Mouse (Mus musculus): ENCODE measurements around the gene Pilrb1.
"Not testable (repeated sequence)": the region's sequence is repeated elsewhere in the genome, so short reads cannot be mapped to it uniquely, and the experiment has no call there.

Gene Pilrb1

DNA sequence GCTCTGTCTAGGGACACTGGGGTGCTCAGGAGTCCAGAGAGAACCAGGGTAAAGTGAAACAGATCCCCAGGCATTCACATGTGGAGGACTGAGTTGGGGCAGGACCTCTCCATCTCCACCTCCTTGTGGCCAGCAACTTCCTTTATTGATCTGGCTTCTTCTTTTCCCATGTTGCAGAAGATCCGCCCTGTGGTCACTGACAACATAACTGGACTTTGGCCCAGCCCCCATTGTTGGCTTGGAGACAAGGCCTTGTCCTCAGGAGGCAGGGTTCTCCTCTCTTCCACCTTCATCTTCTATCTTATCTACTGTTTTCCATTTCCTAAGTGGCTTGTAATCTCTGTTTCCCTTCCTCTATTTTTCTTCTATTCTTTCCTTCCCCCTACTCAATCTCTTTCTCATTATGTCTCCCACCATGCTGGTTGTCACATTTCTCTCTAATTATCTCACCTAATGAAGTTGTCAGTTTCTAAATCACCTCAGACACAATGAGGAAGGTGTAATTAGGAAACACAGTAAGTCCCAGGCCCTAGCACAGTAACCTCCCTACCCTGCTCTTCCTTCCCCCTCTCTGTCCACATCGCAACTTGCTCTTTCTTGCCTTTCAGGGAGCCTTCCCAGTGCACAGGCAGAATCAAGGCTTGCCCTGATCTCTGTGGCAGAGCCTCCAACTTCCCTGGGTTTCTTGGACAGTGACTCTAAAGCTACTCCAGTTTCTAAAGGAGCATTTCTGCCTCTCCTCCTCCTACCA is at the start of gene Pilrb1:
Gene Pilrb1, minus strand, starts transcription at position 147 of the 751 bp plus-strand sequence.
- not testable (repeated sequence) for DNase-seq

DNA sequence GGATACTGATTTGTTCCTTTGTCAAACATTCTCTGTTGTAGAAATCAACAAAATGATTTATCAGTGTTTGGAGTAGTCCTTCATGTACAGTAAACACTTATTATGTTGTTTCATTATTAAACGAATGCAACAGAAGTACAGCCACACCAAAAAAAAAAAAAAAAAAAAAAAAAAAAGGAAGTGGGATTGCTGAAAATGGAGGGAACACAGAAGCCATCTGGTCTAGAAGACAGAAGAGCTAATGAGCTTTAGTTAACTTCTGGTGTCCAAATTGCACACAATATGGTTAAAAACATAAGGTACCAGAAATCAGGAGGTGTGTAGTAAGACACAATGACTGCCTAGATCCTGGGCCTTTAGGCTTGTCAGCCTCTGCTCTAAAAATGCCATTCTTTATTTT is 39.9 kb upstream of the Pilrb1 start:
- no peak for DNase-seq

DNA sequence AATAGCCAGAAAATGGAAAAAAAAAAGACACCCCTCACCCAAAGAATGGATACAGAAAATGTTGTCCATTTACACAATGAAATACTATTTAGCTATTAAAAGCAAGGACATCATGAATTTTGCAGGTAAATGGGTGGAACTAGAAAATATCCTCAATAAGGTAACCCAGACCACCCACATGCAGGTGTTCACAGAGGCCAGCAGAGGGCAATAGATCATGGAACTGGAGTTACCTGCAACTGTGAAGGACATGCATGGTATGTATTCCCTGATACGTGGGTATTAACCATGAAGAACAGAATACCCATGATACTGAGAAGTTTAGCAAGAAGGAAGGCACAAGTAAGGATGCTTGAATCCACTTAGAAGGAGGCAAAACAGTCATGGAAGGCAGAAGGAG is 35.0 kb upstream of the Pilrb1 start:
- DNase-seq = peak; percentile 15

DNA sequence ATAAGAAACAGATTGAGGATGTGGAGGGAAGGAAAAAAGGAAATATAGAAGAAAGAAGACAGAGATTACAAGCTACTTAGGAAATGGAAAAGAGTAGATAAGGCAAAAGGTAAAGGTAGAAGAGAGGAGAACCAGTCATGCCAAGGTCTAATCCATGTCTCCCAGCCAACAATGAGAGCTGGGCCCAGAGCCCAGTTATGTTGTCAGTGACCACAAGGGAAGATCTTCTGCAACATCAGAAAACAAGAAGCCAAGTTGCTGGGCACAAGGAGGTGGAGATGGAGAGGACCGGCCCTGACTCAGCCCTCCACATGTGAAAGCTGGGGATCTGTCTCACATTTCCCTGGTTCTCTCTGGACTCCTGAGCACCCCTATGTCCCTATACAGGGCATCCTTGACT is 29.8 kb upstream of the Pilrb1 start:
- no peak for DNase-seq

DNA sequence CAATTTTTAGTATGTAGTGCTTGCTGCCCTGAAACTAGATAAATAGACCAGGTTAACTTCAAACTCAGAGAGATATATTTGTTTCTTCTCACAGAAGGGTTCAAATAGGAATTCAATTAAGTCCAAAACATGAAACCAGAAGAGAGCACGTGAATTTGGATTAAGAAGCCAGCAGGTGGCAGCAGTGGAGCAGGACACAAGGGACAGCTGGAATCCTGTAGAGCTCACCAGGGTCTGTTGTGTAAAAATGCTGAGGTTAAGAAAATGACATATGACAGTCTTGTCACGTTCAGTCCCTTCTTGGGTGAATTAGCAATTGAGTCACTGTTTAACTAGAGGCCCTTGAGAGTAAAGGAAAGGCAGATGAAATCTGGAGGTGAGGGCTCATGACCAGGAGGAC is 28.0 kb upstream of the Pilrb1 start:
- DNase-seq = peak; percentile 68

DNA sequence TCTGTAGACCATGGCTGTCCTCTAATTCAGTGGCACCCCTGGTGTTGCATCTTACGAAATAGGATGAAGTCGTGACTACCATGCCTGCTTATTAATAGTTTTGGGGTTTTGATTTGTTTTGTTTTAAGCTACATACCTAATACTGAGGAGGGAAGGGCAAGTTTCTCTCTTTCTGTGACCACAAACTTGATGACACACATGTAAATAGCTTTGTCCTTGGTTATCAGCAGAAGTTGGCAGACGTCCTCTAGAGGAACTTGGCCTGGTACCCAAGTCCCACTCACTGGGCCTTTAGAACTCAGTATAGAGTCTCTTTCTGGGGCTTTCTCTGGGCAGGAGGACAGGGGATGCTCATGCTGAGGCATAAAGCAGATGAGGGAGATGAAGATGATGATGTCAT is 25.4 kb upstream of the Pilrb1 start:
- no peak for DNase-seq

DNA sequence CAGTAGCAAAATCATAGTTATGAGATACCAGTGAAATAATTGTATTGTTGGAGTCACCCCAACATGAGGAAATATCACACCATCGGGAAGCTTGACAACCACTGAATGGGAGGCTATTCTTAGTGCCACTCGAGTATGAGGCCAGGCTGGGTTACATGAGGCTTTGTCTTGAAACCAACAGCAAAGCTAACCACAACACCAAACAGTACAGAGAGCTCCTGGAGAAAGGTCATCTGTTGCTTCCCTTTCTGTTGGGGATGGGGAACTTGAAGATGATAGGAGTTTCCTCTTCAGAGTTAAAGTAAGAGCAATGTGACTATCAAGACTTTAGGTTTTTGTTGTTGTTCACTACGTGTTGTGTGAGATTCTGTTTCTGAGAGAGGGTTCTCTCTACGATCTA is 25.0 kb upstream of the Pilrb1 start:
- DNase-seq = no peak

DNA sequence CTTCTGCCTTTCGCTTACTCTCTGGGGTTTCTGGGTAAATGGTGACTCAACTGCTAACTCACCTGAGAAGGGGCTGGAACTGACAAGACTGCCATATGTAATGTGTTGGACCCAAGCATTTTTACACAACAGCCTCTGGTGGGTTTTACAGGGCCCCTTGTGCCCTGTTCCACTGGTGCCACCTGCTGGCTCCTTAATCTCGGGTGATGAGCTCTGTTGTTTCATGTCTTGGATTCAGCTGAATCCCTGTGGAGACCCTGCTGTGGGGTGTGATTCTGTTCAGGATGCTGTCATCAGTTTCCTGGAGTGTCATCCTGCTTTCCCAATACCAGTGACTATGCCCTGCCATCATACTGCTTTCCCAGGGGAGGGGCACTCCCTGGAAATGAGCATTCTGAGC is 20.0 kb upstream of the Pilrb1 start:
- DNase-seq = peak; percentile 26

DNA sequence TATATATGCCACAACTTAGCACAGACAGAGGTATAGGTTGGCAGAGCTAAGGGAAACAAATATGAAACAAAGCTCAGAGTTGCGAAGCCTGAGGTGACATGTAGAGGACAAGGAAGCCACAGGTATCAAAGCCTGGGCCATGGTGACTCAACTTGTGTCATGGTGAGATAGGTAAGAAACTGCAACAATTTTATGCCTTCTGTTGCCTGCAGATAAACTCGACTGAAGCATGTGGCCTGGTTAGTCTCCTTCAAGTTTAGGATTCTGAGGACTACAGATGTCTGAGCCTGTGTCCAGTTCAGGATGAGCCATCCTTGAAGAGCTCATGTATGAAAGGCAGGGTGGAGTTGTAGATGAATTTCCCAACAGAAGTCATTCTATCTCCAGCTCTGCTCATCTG is 17.1 kb upstream of the Pilrb1 start:
- no peak for DNase-seq

DNA sequence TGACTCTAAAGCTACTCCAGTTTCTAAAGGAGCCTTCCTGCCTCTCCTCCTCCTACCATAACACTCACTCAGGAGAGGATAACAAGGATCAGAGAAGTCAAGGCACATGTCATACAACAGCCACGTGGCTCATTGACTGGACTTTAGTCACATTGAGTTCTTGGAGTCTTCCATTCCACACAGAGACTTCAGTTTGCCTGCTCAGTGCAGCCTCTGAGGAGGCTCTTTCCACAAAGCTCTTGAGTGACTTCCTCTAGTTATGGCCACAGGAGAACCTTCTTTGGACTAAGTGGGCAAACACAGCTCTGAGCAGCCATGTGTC is 14.4 kb upstream of the Pilrb1 start:
- not testable (repeated sequence) for DNase-seq

DNA sequence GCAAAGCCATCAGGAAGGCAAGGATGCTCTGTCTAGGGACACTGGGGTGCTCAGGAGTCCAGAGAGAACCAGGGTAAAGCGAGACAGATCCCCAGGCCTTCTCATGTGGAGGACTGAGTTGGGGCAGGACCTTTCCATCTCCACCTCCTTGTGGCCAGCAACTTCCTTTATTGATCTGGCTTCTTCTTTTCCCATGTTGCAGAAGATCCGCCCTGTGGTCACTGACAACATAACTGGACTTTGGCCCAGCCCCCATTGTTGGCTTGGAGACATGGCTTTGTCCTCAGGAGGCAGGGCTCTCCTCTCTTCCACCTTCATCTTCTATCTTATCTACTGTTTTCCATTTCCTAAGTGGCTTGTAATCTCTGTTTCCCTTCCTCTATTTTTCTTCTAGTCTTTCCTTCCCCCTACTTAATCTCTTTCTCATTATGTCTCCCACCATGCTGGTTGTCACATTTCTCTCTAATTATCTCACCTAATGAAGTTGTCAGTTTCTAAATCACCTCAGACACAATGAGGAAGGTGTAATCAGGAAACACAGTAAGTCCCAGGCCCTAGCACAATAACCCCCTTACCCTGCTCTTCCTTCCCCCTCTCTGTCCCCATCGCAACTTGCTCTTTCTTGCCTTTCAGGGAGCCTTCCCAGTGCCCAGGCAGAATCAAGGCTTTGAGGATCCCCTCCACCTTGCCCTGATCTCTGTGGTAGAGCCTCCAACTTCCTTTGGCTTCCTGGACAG is 13.9 kb upstream of the Pilrb1 start, which contains the start of gene Pilrb2:
Gene Pilrb2, minus strand, starts transcription at position 172 of the 737 bp plus-strand sequence.
- DNase-seq = not testable (repeated sequence)

DNA sequence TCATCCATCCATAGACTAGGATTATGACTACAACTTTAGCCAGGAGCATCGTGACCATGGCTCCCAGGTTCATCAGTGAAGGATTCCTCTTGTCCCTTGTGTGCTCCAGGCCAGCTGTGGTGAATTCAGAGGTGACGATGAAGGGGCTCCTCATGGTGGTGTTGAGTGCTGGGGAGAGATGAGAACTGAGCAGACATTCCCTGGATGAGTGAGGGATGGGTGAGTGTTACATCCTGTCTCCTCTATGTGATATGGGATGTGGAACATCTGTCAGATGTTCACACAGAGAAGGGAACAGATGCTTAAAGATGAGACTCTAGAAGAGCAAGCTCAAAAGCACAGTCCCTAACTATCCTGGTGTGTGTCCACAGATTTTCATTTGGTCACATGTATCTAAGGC is 10.7 kb upstream of the Pilrb1 start:
- not testable (repeated sequence) for DNase-seq

DNA sequence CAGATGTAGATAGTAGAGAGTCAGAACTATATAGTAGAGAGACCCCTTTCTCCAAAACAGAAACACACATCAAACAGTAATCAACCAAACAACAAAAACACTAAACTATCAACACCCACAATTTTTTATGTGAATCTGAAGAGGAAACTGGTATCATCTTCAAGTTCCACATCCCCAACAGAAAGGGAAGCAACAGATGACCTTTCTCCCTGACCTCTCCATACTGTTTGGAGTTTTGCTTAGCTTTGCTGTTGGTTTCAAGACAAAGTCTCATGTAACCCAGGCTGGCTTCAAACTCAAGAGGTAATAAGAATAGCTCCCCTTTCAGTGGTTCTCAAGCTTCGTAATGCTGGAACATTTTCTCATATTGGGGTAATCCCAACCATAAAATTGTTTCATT is 6.1 kb upstream of the Pilrb1 start:
- not testable (repeated sequence) for DNase-seq

DNA sequence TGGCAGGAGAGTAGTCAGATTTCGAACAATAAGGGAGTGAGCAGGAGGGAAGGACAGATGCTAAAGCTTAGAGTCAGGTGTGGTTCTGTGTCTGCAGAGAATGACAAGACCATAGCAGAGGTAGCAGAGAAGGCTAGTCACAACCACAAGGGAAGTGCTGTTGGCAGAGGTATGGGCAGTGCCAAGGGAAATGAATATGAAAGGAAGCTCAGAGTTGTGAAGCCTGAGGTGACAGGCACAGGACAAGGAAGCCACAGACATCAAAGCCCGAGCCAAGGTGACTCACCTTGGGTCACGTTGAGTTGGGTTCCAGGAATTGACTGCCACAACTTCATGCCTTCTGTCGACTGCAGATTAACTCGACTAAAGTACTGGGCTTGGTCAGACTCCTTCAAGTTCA is 1.0 kb downstream of the Pilrb1 start:
- DNase-seq = not testable (repeated sequence)

DNA sequence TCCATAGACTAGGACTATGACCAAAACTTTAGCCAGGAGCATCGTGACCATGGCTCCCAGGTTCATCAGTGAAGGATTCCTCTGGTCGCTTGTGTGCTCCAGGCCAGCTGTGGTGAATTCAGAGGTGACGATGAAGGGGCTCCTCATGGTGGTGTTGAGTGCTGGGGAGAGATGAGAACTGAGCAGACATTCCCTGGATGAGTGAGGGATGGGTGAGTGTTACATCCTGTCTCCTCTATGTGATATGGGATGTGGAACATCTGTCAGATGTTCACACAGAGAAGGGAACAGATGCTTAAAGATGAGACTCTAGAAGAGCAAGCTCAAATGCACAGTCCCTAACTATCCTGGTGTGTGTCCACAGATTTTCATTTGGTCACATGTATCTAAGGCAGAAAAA is 3.0 kb downstream of the Pilrb1 start:
- not testable (repeated sequence) for DNase-seq

DNA sequence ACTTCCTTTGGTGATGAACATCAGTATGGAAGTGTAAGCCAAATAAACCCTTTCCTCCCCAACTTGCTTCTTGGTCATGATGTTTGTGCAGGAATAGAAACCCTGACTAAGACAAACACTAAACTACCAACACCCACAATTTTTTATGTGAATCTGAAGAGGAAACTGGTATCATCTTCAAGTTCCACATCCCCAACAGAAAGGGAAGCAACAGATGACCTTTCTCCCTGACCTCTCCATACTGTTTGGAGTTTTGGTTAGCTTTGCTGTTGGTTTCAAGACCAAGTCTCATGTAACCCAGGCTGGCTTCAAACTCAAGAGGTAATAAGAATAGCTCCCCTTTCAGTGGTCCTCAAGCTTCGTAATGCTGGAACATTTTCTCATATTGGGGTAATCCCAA is 7.6 kb downstream of the Pilrb1 start:
- DNase-seq = not testable (repeated sequence)

DNA sequence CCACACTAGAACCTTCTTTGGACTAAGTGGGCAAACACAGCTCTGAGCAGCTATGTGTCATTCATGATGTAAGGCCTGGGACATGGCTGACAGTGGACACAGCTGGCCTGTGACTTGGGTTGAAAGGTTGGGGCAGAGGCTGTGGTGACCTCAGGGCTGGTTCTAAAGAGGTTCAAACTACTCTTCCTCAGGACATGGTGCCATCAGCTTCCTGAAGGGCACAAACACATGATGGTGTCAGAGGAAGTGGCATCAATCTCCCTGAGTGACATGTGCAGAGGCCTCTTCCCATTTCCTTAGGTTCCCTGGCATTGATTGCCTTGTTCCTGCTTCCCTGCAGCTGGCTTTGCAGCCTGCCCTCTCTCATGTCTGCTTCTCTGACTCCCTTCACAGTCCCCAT is 20.8 kb downstream of the Pilrb1 start:
- DNase-seq = not testable (repeated sequence)

DNA sequence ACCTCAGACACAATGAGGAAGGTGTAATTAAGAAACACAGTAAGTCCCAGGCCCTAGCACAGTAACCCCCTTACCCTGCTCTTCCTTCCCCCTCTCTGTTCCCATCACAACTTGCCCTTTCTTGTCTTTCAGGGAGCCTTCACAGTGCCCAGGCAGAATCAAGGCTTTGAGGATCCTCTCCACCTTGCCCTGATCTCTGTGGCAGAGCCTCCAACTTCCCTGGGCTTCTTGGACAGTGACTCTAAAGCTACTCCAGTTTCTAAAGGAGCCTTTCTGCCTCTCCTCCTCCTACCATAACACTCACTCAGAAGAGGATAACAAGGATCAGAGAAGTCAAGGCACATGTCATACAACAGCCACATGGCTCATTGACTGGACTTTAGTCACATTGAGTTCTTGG is 21.3 kb downstream of the Pilrb1 start:
- DNase-seq = no peak

DNA sequence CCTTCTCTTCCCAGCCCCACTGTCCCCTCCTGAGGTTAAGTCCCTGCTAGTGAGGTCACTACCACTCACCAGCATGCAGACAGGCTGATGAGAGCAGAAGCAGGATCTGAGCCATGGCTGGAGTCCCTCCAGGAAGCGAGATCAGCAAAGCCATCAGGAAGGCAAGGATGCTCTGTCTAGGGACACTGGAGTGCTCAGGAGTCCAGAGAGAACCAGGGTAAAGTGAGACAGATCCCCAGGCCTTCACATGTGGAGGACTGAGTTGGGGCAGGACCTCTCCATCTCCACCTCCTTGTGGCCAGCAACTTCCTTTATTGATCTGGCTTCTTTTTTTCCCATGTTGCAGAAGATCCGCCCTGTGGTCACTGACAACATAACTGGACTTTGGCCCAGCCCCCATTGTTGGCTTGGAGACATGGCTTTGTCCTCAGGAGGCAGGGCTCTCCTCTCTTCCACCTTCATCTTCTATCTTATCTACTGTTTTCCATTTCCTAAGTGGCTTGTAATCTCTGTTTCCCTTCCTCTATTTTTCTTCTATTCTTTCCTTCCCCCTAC is 21.9 kb downstream of the Pilrb1 start, which contains the start of gene Pilra:
Gene Pilra, minus strand, starts transcription at position 316 of the 555 bp plus-strand sequence.
- DNase-seq = peak; percentile 12

DNA sequence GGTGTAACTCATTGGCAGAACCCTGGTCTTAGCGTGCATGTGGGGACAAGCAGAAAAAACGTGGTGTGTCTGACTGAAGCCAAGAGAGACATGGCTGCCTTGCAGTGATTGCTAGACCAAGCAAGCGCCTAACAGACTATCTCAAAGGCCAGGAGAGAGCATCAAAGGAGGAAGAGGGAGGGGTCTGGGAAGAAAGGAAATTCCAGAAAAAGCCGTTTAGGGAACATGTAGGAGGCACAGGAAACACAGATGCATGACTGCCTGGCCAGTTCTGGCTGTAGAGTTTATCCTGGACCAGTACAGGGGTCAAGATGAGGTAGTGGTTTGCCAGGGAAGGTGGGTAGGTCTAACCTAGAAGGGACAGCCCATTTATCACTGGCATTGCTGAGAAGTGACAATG is 24.4 kb downstream of the Pilrb1 start:
- DNase-seq = no peak

DNA sequence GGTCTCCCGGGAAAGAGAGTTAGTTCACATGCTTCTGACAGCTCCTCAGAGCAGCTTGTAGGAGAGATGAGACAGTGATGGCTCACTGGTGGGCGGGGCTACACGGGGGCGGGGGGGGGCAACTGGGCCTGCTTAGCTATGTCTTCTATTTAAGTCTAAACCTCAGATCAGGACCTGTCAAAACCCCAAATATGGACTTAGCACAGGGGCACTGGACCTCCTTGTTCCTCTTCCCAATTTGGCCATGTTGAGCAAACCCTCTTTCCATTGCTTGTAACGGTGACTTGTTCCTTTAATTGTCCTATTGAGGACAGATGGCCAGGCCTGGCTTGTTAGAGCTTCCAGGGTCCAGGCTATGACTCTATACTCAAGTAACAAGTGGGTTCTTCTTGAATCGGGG is 26.4 kb downstream of the Pilrb1 start:
- no peak for DNase-seq

DNA sequence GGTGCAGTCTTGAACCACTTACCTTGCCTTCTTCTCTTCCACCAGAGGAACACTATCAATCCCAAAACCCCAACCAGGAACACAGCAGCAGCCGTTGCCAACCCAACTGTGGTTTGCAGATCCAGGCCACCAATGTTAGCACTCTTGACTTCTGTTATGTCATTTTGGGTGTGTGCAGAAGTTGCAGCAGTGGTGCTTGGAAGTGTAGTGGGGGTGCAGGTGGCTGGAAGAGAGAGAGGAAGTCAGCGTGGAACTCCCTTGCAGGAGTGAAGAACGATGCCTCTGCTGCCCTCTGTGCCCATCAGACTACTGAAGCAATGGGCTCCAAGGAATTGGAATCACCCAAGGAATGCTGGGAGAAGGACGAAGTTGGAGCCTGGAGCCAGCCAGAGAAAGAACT is 26.8 kb downstream of the Pilrb1 start:
- no peak for DNase-seq

DNA sequence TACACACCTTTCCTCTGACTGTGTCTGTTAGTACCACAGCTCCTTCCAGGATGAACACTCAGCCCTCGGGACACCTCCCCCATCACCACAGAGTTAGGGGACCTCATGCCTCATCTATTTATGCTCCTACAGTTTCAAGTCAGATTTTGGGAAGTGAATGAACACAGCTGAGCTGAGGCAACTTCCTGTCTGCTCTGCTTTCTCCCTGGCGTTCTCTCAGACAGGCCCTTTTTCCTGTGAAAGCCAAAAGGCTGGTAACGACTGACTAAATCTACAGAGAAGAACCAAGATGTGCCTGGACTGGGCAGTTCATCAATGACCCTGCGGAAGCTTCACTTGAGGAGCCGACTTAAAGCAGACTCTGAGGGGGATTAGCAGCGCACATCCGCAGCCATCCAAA is 27.7 kb downstream of the Pilrb1 start:
- no peak for DNase-seq

DNA sequence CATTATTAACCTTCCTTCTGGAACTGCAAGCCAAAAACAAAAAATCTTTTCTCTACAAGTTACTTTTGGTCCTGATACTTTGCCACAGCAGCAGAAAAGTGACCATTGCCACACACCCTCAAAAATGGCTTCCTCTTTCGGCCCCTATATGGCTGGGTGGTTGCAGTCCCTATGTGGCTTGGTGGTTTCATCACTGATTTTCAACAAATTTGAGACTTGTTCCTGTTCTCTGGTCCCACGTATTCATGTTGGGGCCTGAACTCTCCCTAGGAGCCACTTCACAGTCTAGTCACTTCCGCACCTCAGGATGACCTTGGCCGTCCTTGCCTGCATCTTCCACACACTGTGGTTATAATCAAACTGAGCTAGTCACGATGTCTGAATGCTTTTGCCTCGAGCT is 29.2 kb downstream of the Pilrb1 start:
- DNase-seq = no peak
